Mouse (Mus musculus) cerebellum, adult 8-10 months (tissue): ENCODE measurements around the gene Ttc6.

ENCODE experiments used
- DNase-seq: peaks from one replicate; pipeline ENCODE4 v3.0.0; 2022

The Ttc6 gene

GRCm38 (mm10) chr12:57563909-57564308 lies at the start of gene Ttc6:
Ttc6 (plus strand) TSS chr12:57564113.
- DNase-seq: no peak

- DNase-seq: no peak
These were observed 49.4 kb upstream of the Ttc6 start for GRCm38 (mm10) chr12:57514552-57514951.

GRCm38 (mm10) chr12:57515702-57516377 lies 48.1 kb upstream of the Ttc6 start:
- no peak for DNase-seq

- DNase-seq: no peak
These were observed 35.6 kb upstream of the Ttc6 start for GRCm38 (mm10) chr12:57528335-57528734.

GRCm38 (mm10) chr12:57530474-57530873 lies 33.4 kb upstream of the Ttc6 start:
- no peak for DNase-seq

- no peak for DNase-seq
These were observed 29.4 kb upstream of the Ttc6 start for GRCm38 (mm10) chr12:57534517-57534878.

- DNase-seq: no peak
These were observed 28.9 kb upstream of the Ttc6 start for GRCm38 (mm10) chr12:57534879-57535611.

GRCm38 (mm10) chr12:57536056-57536908 lies 27.6 kb upstream of the Ttc6 start:
- DNase-seq: no peak

GRCm38 (mm10) chr12:57536909-57537670 lies 26.8 kb upstream of the Ttc6 start:
- no peak for DNase-seq

- DNase-seq: no peak
These were observed 25.9 kb upstream of the Ttc6 start for GRCm38 (mm10) chr12:57537791-57538587.

GRCm38 (mm10) chr12:57538588-57539550 lies 25.0 kb upstream of the Ttc6 start:
- no peak for DNase-seq

GRCm38 (mm10) chr12:57539551-57539985 lies 24.3 kb upstream of the Ttc6 start:
- no peak for DNase-seq

GRCm38 (mm10) chr12:57541118-57541517 lies 22.8 kb upstream of the Ttc6 start:
- no peak for DNase-seq

- no peak for DNase-seq
These were observed 21.8 kb upstream of the Ttc6 start for GRCm38 (mm10) chr12:57541931-57542745.

- DNase-seq: no peak
These were observed 20.9 kb upstream of the Ttc6 start for GRCm38 (mm10) chr12:57542746-57543626.

GRCm38 (mm10) chr12:57543627-57543991 lies 20.3 kb upstream of the Ttc6 start:
- DNase-seq: no peak

GRCm38 (mm10) chr12:57544641-57545370 lies 19.1 kb upstream of the Ttc6 start:
- no peak for DNase-seq
